Mouse (Mus musculus) left cerebral cortex, postnatal 10 days (tissue): ENCODE measurements around the gene Hrasls. TPM values are rescaled to one million over a fixed set of nuclear protein-coding genes. Genes with fewer than 3 reads are reported as not detected.

Source experiments
- DNase-seq, 2 experiments: peaks; one replicate each; pipeline ENCODE4 v3.0.0; 2021 to 2022; ENCODE audit warnings: low spot score in 2 of 2, mixed read lengths in 1 of 2; ENCODE audit errors: extremely low spot score in 1 of 2
- intact Hi-C: fragments of 180-260 bp; cut with DNase I; formaldehyde crosslinking; loops from one replicate; pipeline ENCODE4 v1.15.1; 2025
- total RNA-seq, 2 experiments: library from RNA; stranded (reverse); gene quantifications; 2 replicates each; pipeline ENCODE4 v1.2.3; 2021

Gene Hrasls
- 10 to 100 TPM; 11.7 to 14.3 TPM for total RNA-seq

- intact Hi-C loops, result loop anchor here (10.0 kb wide), 1 partner anchor 365 kb away; no protein-coding TSS in a partner anchor
- peak in 1 of 2 experiments; percentile 68 for DNase-seq
These were observed at the start of gene Hrasls for GRCm38 (mm10) chr16:29209605-29210411. Gene Hrasls, plus strand, starts transcription at chr16:29209695.

GRCm38 (mm10) chr16:29162271-29162670 lies 47.2 kb upstream of the Hrasls start:
- DNase-seq, result no peak
- intact Hi-C loops, result no loop called here

GRCm38 (mm10) chr16:29167051-29167450 lies 42.4 kb upstream of the Hrasls start:
- no peak for DNase-seq
- intact Hi-C loops, result no loop called here

- no peak for DNase-seq
- intact Hi-C loops, result no loop called here
These were observed 37.8 kb upstream of the Hrasls start for GRCm38 (mm10) chr16:29171741-29172140.

GRCm38 (mm10) chr16:29173201-29173600 lies 36.3 kb upstream of the Hrasls start:
- intact Hi-C loops, result no loop called here
- DNase-seq, result no peak

GRCm38 (mm10) chr16:29174831-29175350 lies 34.6 kb upstream of the Hrasls start:
- intact Hi-C loops, result no loop called here
- no peak for DNase-seq

GRCm38 (mm10) chr16:29192911-29193310 lies 16.6 kb upstream of the Hrasls start:
- DNase-seq, result no peak
- intact Hi-C loops, result no loop called here

GRCm38 (mm10) chr16:29193981-29194380 lies 15.5 kb upstream of the Hrasls start:
- intact Hi-C loops, result no loop called here
- DNase-seq, result no peak

- intact Hi-C loops, result no loop called here
- DNase-seq, result no peak
These were observed 14.3 kb upstream of the Hrasls start for GRCm38 (mm10) chr16:29195156-29195555.

- DNase-seq, result peak; percentile 32 to 54
- intact Hi-C loops, result no loop called here
These were observed 11.0 kb upstream of the Hrasls start for GRCm38 (mm10) chr16:29198461-29198860.

GRCm38 (mm10) chr16:29201146-29201545 lies 8.3 kb upstream of the Hrasls start:
- no peak for DNase-seq
- intact Hi-C loops, result loop anchor here (10.0 kb wide), 1 partner anchor 356 kb away; no protein-coding TSS in a partner anchor

- intact Hi-C loops, result loop anchor here (10.0 kb wide), 1 partner anchor 360 kb away; no protein-coding TSS in a partner anchor
- DNase-seq, result peak in 1 of 2 experiments; percentile 72
These were observed 4.6 kb upstream of the Hrasls start for GRCm38 (mm10) chr16:29204875-29205274.

- intact Hi-C loops, result loop anchor here (10.0 kb wide), 1 partner anchor 361 kb away; no protein-coding TSS in a partner anchor
- DNase-seq, result no peak
These were observed 3.9 kb upstream of the Hrasls start for GRCm38 (mm10) chr16:29205581-29205980.

- no peak for DNase-seq
- intact Hi-C loops, result loop anchor here (10.0 kb wide), 1 partner anchor 364 kb away; no protein-coding TSS in a partner anchor
These were observed 654 bp upstream of the Hrasls start for GRCm38 (mm10) chr16:29208841-29209240.

GRCm38 (mm10) chr16:29216395-29217295 lies 7.2 kb downstream of the Hrasls start:
- peak; percentile 52 to 63 for DNase-seq
- intact Hi-C loops, result no loop called here

GRCm38 (mm10) chr16:29235951-29236350 lies 26.5 kb downstream of the Hrasls start:
- intact Hi-C loops, result no loop called here
- no peak for DNase-seq

- intact Hi-C loops, result no loop called here
- no peak for DNase-seq
These were observed 44.8 kb downstream of the Hrasls start for GRCm38 (mm10) chr16:29254325-29254724.
